Mouse (Mus musculus) liver, embryonic 14.5 days (tissue): Measurements from ENCODE around the gene BC005537.

Experiments
- CTCF ChIP-seq: IDR thresholded peaks from 2 replicates; pipeline ENCODE4 v1.5.1; 2016; ENCODE audit warnings: antibody characterized with exemption, low read depth, control low read depth
- EP300 ChIP-seq: IDR thresholded peaks from 2 replicates; pipeline ENCODE4 v1.6.1; 2016; ENCODE audit warnings: antibody characterized with exemption, low read depth

- TF ChIP-seq CTCF (0 out of 2 replicates have a peak, but pooled peaks have one; percentile 13), EP300 (0 out of 2 replicates have a peak, but pooled peaks have one; percentile 23)
Measured at GRCm38 (mm10) chr13:24761403-24762227, 39.8 kb upstream of the BC005537 start, which contains the start of gene Gmnn.
